Mouse (Mus musculus) liver, adult 2 months (tissue): ENCODE results near the gene Gm20431.

Source experiments
- CTCF ChIP-seq: fragments of 200-500 bp; IDR thresholded peaks from 2 replicates; pipeline ENCODE4 v1.5.1; 2011; ENCODE audit warnings: low read depth, low read length, control low read depth
- POLR2A ChIP-seq: fragments of 200-500 bp; IDR thresholded peaks from 2 replicates; pipeline ENCODE4 v1.6.1; 2011; ENCODE audit warnings: low read length, control low read depth; ENCODE audit not compliant: insufficient read depth; ENCODE audit errors: extremely low read depth

DNA sequence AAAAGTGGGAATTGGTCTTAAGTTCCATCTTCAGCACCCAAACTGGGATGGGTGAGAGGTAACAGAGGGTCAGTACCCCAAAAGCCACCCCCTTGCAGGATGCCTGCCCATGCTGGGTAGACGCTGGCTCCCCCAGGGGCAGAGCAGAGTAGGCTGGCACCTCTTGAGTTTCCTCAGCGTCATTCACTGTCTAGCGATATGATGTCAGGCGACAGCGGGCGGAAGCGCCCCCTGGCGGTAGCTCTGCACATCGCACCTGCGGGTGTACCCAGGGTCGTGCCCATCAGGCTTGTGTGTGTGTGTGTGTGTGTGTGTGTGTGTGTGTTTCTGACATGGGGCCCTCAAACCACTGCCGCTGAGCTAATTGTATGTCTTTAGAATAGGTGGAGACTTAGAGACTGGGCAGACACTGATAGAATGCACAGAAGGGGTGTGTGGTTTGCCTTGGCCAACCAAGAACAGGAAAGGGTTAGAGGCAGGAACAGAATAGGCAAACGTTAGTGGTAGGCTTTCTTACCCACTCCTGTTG, 18.7 kb upstream of the Gm20431 start:
- TF ChIP-seq POLR2A: no peak
- peak; percentile 95 for TF ChIP-seq CTCF
